Mouse (Mus musculus) cortical plate, adult 2 months (tissue): ENCODE measurements at regions not wholly inside any gene's neighbourhood (a gene's known extent, or its start where the extent isn't known, plus 50 kb on each side); places are given as distances from the start of the nearest gene placed in this dataset.

Experiments used
- CTCF ChIP-seq: fragments of 200-500 bp; IDR thresholded peaks from 2 replicates; pipeline ENCODE4 v1.5.1; 2011; ENCODE audit warnings: mild to moderate bottlenecking, control low read depth, low read length; ENCODE audit not compliant: insufficient read depth; ENCODE audit errors: extremely low read depth
- POLR2A ChIP-seq: fragments of 200-500 bp; IDR thresholded peaks from 2 replicates; pipeline ENCODE4 v1.6.1; 2011; ENCODE audit warnings: mild to moderate bottlenecking, low read length, control low read depth; ENCODE audit not compliant: insufficient read depth; ENCODE audit errors: extremely low read depth

GRCm38 (mm10) chr10:83896160-83896559 is 173.5 kb downstream of the 1500009L16Rik start:
- TF ChIP-seq CTCF (no peak), POLR2A (no peak)
